Mouse (Mus musculus): ENCODE results near the gene Cdx2. TPM values are rescaled to one million over a fixed set of nuclear protein-coding genes. Genes with fewer than 3 reads are reported as not detected.

Gene Cdx2
- polyA plus RNA-seq, 1 experiment from 2014 or later: not detected

DNA sequence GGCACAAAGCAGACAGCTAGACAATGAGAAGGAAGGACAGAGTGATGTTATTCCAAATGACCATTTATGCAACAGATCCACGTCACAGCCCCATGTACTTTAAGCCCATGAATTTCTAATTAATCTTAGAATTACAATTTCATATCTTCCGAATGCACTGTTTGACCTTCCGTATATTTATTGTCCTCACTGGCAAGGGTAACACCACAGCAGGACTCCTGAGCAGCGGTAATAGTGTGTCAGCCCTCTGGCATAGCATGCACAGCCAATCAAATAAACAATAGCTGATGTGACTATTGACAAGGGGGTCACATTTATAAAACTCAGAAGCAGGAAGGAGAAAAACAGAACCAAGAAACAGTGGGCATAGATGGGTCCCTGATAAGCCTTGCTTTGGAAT is 46.3 kb downstream of the Cdx2 start:
- WGBS: 76% methylated on average over 4 of the region's 4 CpGs
- H3K27me3 ChIP-seq: peaks cover 46% of the 10 kb centered on the region

DNA sequence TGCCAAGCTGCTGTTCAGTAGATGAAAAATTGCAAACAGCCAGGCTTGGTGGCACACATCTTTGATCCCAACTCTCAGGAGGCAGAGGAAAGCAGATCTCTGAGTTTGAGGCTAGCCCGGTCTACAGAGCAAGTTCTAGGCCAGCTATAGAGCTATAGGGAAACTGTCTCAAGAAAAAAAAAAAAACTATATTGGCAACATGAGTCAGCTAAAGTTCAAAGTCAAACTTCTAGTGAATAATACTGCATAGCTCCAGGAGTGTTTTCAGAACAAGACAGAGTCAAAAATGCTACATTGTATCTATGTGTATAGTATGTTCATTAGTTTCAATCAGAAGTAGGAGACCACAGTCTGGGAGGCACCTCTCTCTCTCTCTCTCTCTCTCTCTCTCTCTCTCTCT is 46.9 kb downstream of the Cdx2 start:
- 88% methylated on average over 1 of the region's 1 CpGs for WGBS
- H3K36me3 ChIP-seq (replicated peaks): no peaks in the 10 kb centered on the region
- H3K4me3 ChIP-seq (replicated peaks): no peak overlapping the region
- no peaks in the 10 kb centered on the region for H3K4me1 ChIP-seq
- no peak for ATAC-seq (ENCODE audit: low FRiP score)
- H3K9me3 ChIP-seq: no peaks in the 10 kb centered on the region
- H3K27ac ChIP-seq: no peak overlapping the region
- no peak overlapping the region for H3K9ac ChIP-seq
- H3K27me3 ChIP-seq: peaks cover 40% of the 10 kb centered on the region
- H3K4me2 ChIP-seq: no peak overlapping the region

More for the DNA sequence above, 46.3 kb downstream of the Cdx2 start:
- H3K9ac ChIP-seq: no peak overlapping the region
- H3K36me3 ChIP-seq (replicated peaks): no peaks in the 10 kb centered on the region
- ATAC-seq (ENCODE audit: low FRiP score): no peak
- H3K4me1 ChIP-seq: no peaks in the 10 kb centered on the region
- H3K4me2 ChIP-seq: no peak overlapping the region
- no peaks in the 10 kb centered on the region for H3K9me3 ChIP-seq
- no peak overlapping the region for H3K4me3 ChIP-seq (replicated peaks)
- H3K27ac ChIP-seq: no peak overlapping the region

Small RNA genes lying within 50 kb of the gene (microRNA-seq; reads per million reads assigned to microRNA genes)
- not detected for gene Mir7k

Other genes starting within 250 kb of the Cdx2 start
- gene Lnx2, start 230.7 kb downstream of the Cdx2 start, polyA plus RNA-seq (2016; fragmentation: Nextera tagmentation; extraction: Ambion mirVana): 7.4 and 7.7 TPM in 2 replicates
- 96.9 and 99.6 TPM in 2 replicates for gene Polr1d, start 230.2 kb downstream of the Cdx2 start, polyA plus RNA-seq (2016; fragmentation: Nextera tagmentation; extraction: Ambion mirVana)
- 8.6 and 8.7 TPM in 2 replicates for gene Gsx1, start 118.6 kb downstream of the Cdx2 start, polyA plus RNA-seq (2016; fragmentation: Nextera tagmentation; extraction: Ambion mirVana)
- gene Pdx1, start 37.3 kb downstream of the Cdx2 start, polyA plus RNA-seq (2016; fragmentation: Nextera tagmentation; extraction: Ambion mirVana): not detected in 2 replicates
- not detected in 2 replicates for gene Urad, start 15.2 kb upstream of the Cdx2 start, polyA plus RNA-seq (2016; fragmentation: Nextera tagmentation; extraction: Ambion mirVana)
- 0.05 and 0.11 TPM in 2 replicates for gene Flt3, start 93.2 kb upstream of the Cdx2 start, polyA plus RNA-seq (2016; fragmentation: Nextera tagmentation; extraction: Ambion mirVana)
- 43.4 and 55.1 TPM in 2 replicates for gene Pan3, start 122.9 kb upstream of the Cdx2 start, polyA plus RNA-seq (2016; fragmentation: Nextera tagmentation; extraction: Ambion mirVana)